Mouse (Mus musculus): ENCODE data around the gene Olfr839-ps1. TPM values are rescaled to one million over a fixed set of nuclear protein-coding genes. Genes with fewer than 3 reads are reported as not detected.

Olfr839-ps1 gene
- not detected in 2 replicates for polyA plus RNA-seq (2012; ENCODE audit: insufficient read depth, insufficient read length, low replicate concordance, missing spikeins)

DNA sequence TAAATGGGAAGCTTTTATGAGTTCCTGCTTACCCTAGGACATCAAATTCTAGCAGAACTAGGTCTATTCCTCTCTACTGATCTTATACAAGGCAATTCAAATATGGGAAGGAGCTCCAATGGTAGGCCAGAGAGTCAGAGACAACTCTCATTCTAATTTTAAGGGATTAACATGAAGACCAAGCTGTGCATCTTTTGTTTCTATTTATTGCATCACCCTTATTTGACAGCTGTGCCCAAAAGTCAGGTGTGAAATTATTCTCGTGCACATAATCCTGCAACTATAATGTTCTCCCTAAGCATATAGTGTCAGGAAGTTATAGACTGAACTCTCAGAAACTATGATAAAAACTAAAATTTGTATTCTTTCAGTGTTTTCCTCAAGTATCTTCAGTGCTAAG lies at the start of gene Olfr839-ps1:
Gene Olfr839-ps1, minus strand, starts transcription at position 101 of the 400 bp plus-strand sequence.
- TF ChIP-seq POLR2A (IDR thresholded peaks at IDR 0.05; ENCODE audit: insufficient read depth, low read depth, low read length) (no peak), CTCF (IDR thresholded peaks at IDR 0.05; ENCODE audit: insufficient read depth, low read depth, low read length) (no peak)
- 83% methylated on average over 1 of the region's 1 CpGs for WGBS
- Histone ChIP-seq H3K4me1 (ENCODE audit: control insufficient read depth, insufficient read depth, low read length) (no peaks in the 10 kb centered on the region), H3K27ac (ENCODE audit: insufficient read depth, low read depth, low read length) (no peak within 1 kb of the TSS), H3K4me3 (ENCODE audit: insufficient read depth, low read depth, low read length) (no peak within 1 kb of the TSS)

GRCm38 (mm10) chr9:19136017-19136416 lies 41.1 kb downstream of the Olfr839-ps1 start, which contains the start of gene Olfr837:
Gene Olfr837, plus strand, starts transcription at chr9:19136317.
- Histone ChIP-seq H3K27ac (ENCODE audit: insufficient read depth, low read depth, low read length) (no peak within 1 kb of the TSS), H3K4me1 (ENCODE audit: control insufficient read depth, insufficient read depth, low read length) (no peaks in the 10 kb centered on the region), H3K4me3 (ENCODE audit: insufficient read depth, low read depth, low read length) (no peak within 1 kb of the TSS)
- 73% methylated on average over 1 of the region's 1 CpGs for WGBS
- TF ChIP-seq CTCF (IDR thresholded peaks at IDR 0.05; ENCODE audit: insufficient read depth, low read depth, low read length) (no peak), POLR2A (IDR thresholded peaks at IDR 0.05; ENCODE audit: insufficient read depth, low read depth, low read length) (no peak)

- H3K4me1 ChIP-seq (ENCODE audit: control insufficient read depth, insufficient read depth, low read length): no peaks in the 10 kb centered on the region
- no peak within 1 kb of the TSS for H3K4me3 ChIP-seq (ENCODE audit: insufficient read depth, low read depth, low read length)
- H3K27ac ChIP-seq (ENCODE audit: insufficient read depth, low read depth, low read length): no peak within 1 kb of the TSS
- TF ChIP-seq POLR2A (IDR thresholded peaks at IDR 0.05; ENCODE audit: insufficient read depth, low read depth, low read length) (no peak), CTCF (IDR thresholded peaks at IDR 0.05; ENCODE audit: insufficient read depth, low read depth, low read length) (no peak)
Measured at GRCm38 (mm10) chr9:19120082-19120481, 57.0 kb downstream of the Olfr839-ps1 start, which contains the start of gene Olfr836. Gene Olfr836, plus strand, starts transcription at chr9:19120382.

Other genes starting within 250 kb of the Olfr839-ps1 start
- gene Olfr832, start 240.2 kb downstream of the Olfr839-ps1 start, polyA plus RNA-seq (2012; ENCODE audit: insufficient read depth, insufficient read length, low replicate concordance, missing spikeins): not detected in 2 replicates
- gene Olfr834, start 189.3 kb downstream of the Olfr839-ps1 start, polyA plus RNA-seq (2012; ENCODE audit: insufficient read depth, insufficient read length, low replicate concordance, missing spikeins): not detected in 2 replicates
- gene Olfr835, start 144.6 kb downstream of the Olfr839-ps1 start, polyA plus RNA-seq (2012; ENCODE audit: insufficient read depth, insufficient read length, low replicate concordance, missing spikeins): not detected in 2 replicates
- not detected in 2 replicates for gene Olfr836, start 56.9 kb downstream of the Olfr839-ps1 start, polyA plus RNA-seq (2012; ENCODE audit: insufficient read depth, insufficient read length, low replicate concordance, missing spikeins)
- not detected in 2 replicates for gene Olfr837, start 41.0 kb downstream of the Olfr839-ps1 start, polyA plus RNA-seq (2012; ENCODE audit: insufficient read depth, insufficient read length, low replicate concordance, missing spikeins)
- not detected in 2 replicates for gene Olfr843, start 74.7 kb upstream of the Olfr839-ps1 start, polyA plus RNA-seq (2012; ENCODE audit: insufficient read depth, insufficient read length, low replicate concordance, missing spikeins)
- gene Olfr844, start 139.0 kb upstream of the Olfr839-ps1 start, polyA plus RNA-seq (2012; ENCODE audit: insufficient read depth, insufficient read length, low replicate concordance, missing spikeins): not detected in 2 replicates
- gene Olfr845, start 159.1 kb upstream of the Olfr839-ps1 start, polyA plus RNA-seq (2012; ENCODE audit: insufficient read depth, insufficient read length, low replicate concordance, missing spikeins): not detected in 2 replicates
- gene Olfr846, start 186.7 kb upstream of the Olfr839-ps1 start, polyA plus RNA-seq (2012; ENCODE audit: insufficient read depth, insufficient read length, low replicate concordance, missing spikeins): not detected in 2 replicates
- gene Olfr847, start 201.4 kb upstream of the Olfr839-ps1 start, polyA plus RNA-seq (2012; ENCODE audit: insufficient read depth, insufficient read length, low replicate concordance, missing spikeins): not detected in 2 replicates